Mouse (Mus musculus) 416B (cell line): Measurements from ENCODE around the gene Grap2.

ENCODE experiments used
- DNase-seq: peaks from one replicate; pipeline ENCODE4 v3.0.0; 2011; ENCODE audit warnings: low read depth

Grap2 gene

DNA sequence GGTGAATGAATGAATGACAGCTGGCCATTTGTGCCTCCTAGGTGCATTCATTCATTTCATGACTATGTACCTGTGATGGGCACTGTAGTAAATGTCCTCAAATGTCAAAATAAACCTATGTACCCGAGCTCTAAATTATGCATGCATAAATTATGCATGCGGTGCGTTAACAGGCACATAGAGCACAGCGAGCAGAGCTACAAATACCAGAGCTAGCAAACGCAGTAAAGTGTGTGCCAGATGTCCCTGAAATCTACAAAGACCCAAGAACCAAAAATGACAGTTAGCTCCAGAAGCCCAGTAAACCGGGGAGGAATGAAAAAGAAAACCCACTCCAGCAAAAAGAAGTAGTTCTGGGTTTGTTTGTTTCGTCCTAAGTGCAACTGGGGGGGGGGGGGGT is 29.1 kb downstream of the Grap2 start:
- DNase-seq = no peak

DNA sequence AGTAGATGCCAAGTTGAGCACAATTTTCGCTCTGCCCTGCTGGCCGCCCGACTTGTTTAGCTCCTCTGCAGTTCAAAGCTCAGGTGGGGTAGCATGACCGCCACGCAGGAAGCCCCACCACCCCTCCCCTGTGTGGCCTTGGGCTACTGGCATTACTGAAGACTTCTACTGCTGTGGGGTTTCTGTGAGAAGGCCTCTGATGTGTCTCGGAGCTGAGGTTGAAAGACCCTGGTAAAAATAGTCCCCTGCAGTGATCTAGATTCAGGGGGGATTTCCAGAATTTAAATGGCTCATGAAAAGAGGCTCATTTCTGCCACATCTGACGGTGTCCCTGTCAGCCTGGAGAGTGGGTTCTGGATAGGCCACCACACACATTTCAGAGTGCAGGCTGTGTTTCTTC is 30.1 kb downstream of the Grap2 start:
- DNase-seq = no peak

DNA sequence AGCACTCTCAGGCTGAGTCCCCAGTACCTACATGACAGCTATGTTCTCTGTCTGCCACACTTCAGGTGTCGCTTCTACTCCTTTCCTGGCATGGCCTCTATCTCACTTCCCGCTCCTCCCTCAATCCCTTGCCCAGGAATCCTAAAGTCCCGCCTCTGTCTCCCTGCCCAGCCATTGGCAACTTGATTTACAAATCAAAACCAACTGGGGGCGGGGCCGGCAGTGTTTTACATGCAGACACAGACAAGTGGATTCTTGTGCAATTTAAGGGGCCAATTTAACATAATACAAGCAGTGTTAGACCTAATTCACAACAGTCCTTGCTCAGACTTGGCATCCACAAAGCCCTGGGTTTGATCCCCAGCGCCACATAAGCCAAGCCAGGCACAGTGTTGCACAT is 31.6 kb downstream of the Grap2 start:
- no peak for DNase-seq

DNA sequence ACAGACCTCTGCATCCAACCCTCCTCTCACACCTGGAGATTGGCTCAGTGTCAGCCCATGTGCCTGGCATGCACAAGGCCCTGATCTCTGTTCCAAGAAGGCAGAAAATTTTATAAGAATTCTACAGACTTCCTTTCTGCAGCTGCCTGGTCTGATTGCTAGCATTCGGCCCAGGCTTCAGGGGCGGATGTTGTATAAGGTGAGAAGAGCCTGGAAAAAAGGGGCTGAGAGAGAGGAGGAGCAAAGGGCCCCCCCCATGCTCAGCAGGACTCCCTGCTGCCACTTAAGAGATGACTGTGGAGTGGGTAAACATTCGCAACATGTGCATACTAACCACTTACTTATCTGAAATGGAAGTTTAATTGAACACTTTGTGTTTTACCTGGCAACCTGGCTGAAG is 35.6 kb downstream of the Grap2 start:
- DNase-seq = no peak

DNA sequence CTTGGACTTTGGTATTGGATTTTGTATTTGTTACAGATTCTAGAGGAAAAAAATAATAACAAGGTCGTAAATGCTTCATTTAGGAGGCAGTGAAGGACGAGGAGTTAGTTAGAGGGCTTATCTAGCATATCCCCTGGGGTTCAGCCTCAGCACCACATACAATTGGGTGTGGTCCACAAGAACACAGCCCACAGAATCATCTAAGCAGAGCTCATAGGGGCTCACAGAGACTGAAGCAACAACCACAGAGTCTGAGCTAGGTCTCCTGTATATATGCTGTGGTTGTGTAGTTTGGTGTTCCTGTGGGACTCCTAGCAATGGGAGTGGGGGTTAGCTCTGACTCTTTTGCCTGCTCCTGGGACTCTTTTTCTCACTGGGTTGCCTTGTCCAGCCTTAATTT is 37.9 kb downstream of the Grap2 start:
- DNase-seq = no peak

DNA sequence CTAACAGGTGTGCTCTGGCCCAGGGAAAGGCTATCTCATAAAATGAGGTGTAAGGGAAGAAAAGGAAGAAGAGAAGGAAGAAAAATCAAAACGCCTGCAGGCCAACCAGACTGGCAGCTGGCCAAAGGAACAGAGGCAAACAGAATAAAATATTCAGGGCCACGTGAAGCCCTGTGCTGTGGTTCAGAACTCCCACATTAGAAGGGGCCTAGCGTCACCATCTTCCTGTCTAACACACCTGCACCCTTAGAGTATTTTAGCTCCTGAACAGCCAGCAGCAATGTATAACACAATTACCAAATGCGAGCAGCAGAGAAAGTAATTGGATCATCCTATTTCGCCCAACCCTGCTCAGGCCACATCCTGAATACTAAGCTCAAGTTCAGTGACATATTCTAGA is 39.1 kb downstream of the Grap2 start:
- no peak for DNase-seq

DNA sequence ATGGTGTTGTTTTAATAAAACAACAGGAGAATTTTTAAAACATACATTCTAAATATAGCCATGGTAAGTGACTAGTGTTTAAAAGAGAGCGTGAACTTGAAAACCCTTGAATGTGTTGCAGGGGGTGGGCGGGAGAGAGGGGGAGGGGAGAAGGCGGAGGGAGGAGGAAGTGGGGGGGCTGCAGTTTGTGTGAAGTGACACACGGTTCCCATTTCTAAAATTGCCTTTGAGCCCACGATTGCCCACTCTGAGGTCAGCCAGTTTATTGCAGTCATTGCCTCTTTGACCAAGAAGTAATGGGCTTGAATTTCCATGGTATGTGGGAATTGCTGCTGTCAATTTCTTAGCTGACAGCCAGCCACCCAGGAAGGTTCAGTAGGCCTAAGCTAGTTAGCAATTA is 41.5 kb downstream of the Grap2 start:
- DNase-seq = no peak

DNA sequence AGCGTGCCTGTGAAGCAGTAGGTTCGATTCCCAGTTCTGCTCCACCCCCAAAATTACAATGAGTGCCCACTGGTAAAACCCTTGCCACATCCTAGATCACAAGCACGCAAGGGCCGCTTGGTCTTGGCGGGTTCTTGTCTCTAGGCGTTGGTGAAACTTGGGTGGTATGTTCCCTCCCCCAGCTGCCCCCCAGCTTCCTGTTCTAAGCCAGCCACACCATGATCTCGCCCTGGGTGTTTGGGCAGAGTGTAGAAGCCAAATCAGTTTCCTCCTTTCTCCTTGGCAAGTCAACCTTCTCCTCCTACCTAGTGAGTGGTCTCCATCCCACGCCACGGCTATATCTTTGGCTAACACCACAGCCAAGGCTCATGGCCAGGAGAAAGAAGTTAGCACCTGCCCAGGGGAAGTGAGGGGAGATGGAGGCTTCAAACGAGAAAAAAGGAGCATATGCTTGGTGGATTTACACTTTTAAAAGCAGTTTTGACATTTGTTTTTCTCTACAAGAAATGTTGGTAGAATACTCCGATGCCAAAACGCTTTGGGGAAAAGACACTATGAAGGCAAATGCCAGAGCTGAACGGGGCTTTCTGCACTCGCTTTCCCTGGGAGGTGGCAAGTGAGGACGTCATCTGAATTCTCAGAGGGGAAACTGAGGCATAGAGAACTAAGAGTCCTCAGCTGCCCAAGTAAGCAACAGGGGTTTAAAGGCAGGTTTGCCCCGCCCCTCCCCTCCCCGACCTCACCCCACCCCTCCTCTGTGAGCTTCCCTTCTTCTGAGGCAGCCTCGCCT is 42.3 kb downstream of the Grap2 start:
- no peak for DNase-seq

DNA sequence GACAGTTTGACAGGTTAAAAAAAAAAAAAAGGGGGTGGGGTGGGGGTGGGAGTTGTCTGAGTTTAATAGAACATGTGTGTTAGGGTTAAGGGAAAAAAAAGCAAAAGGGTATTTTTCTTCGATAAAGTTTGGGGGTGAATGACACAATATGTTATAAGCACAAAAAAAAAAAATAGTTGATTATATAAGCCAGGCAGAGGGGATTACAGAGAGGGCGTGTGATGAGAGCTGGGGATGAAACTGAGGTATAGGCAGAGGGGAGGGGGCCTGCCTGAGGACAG is 42.8 kb downstream of the Grap2 start:
- DNase-seq = no peak

DNA sequence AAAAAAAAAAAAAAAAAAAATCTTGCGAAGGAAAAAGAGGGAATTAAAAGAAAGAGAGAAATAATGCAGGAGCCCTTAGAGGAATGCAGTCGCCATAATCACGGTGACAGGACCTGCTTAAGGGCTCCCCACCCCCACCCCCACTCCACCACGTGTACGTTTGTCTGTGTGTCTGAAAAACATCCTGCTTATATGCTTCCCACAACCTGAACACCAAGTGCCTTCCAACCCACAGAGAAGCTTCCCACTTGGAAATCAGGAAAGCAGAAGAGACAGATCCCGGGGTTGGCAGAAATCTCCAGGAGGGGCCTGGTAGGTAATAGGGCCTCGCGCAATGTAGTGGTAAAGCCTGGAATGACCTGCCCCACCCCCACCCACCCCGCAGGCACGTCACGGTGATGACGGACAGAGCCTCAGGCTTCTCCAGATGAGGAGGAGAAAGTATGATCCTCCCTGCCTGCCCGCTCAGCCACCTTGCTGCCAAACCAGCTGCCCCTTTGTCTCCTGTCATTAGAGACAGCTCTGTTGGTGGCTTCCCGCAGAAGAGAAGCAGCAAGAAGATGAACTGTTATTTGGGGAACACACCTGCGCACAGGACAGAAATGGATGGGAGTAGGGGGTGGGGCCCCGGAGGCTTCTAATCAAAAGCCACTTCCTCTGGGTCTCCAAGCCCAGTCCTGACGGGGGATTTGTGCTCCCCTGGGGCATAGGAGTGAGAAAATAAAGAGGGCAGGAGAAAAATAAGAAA is 43.4 kb downstream of the Grap2 start:
- DNase-seq = no peak

DNA sequence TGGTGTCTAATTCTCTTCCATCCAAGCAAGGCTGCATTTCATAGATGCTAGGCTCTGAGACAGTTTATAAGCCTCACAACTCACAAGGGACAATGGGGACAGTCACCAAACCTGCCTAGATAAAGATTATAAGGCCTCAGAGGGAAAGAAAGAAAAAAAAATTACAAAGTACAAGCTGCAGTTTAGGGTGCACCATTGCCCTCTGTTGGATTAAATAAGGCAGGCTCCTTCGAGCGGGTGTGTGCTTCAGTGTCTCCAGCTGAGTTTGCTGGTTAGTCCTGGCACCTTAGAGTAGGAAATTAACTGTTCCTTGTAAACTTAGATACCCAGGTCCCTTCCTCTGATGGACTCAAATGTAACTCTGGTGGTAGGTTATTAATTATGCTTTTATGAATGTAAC is 45.4 kb downstream of the Grap2 start:
- DNase-seq = peak; percentile 28

DNA sequence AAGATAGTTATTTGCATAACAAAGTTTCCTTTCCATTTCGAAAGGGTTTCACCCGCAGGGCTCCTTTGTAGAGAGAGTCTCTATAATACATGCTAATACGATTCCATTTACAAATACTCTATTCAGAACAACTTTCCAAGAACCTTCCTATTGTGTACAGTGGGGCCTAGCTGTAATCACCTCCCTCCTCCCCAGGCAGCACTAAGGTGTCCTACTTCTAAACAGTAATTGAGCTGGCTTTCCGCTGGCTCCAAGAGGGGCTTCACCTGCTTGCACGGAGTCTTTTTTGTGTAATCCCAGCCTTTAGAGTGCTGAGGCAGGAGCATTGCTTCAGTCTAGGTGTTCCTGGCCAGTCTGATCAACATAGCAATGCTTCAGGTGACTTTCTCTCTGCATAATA is 46.8 kb downstream of the Grap2 start:
- no peak for DNase-seq

DNA sequence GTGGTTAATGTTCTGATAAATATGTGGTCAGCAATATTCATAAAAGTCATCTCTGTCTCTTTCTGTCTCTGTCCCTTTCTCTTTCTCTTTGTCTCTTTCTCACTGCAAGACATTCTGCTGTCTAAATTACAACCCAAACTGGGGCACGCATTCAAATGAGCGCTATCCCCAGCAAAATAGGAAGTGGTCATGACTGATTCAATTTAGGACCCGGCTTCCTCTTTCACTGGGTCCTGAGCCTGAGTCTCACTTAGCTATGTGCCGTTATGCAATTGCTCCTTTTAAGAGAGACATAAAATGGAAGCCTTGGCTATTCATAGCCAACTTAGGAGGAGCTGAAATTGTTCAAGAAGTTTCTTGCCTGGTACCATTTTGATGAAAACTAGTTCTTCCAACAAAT is 47.4 kb downstream of the Grap2 start:
- DNase-seq = peak; percentile 75

DNA sequence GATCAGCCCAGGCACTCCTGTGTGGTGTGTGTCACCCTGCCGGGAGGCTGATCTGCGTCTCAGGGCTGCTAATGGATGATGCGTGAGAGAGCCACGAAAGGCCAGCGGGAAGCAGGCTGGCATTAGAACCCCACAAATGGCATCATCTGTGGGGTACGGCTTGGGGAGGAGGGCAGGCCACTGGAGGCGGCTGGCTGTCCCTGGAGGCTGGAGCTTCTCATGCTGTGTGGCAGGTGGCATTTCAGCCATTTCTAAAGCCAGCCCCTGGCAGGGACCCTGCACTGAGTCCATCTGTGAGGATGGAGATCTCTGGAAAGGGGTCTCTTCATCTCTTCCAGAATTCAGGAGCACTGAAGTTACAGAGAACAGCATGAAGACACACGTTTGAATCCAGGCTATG is 48.0 kb downstream of the Grap2 start:
- no peak for DNase-seq

DNA sequence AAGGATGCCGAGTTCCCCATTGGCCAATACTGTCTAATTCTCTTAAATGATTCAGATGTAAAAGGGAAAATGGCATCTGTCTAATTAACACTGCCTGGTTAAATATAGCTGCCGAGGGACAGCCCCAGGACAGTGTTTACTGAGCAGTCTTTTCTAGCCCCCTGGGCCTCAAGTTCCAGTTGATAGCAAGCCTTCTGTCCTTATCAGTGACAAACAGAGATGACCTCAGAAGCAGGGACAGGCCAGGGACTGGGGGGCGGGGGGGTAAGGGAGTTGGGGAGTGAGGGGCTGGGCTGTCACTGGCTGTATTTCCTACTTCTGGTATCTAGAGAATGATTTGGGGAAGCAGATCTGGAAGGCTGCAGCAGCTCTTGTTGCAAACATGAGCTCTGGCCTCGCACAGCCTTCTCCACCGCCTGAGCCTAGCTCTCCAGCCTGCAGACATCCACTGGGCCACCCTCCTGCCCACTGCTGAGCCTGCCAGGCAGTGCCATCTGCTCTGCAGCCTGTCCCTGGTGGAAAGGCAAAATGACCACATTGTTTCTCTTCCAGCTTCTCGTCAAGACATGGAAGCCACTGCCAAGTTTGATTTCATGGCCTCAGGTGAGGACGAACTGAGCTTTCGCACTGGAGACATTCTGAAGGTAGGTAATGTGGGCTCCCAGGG is 50.9 kb downstream of the Grap2 start:
- peak; percentile 56 for DNase-seq

DNA sequence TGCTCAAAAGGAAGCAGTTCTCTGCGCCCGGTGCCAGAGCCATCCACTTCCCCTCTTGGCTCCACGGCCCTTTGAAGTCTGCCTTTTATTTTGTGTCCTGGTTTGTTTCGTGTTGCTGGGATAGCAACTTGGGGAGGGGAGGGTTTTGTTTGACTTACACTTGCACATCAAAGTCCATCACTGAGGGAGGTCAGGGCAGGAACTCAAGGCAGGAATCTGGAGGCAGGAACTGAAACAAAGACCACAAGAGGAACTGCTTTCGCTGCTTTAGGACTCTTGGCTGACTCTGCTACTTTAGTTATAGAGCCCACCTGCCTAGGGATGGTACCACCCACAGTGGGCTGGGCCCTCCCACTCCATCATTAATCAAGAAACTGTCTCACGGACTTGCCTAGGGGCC is 54.1 kb downstream of the Grap2 start:
- DNase-seq = no peak

DNA sequence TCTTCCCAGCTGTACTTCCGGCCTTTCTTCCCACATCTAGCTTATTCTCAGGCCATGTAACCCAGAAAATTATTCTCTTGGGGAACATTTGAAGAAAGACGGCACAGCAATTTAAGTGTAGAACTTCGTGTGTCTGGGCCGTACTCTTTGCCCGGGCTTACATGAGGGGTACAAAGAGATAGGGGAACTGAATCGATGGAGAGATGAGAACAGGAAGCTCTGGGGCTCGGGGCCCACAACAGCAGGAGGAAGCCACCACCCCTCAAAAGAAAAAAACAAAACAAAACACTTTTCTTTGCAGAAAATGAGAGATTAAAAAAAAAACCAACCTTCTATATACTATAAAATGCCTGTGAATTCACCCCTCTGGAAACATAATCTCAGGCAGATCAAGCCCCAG is 57.8 kb downstream of the Grap2 start:
- no peak for DNase-seq

DNA sequence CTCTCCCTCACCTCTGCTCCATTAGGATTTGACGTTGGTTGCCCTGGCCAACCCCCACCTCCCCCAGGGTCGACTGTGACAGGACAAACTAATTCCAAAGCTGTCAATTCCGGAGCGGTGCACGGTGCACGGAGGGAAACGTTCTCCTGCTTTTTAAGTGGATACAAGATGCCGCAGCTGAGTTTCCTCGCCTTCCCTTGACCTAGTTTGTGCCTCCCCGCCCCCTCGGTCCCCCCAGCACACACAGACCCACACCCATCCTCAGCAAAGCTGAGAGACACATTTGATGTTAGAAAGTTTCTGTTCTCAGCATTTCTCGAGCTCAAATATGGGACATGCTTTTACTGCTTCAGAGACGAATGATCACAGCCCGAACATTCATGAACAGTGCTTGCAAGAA is 58.3 kb downstream of the Grap2 start:
- DNase-seq = no peak

DNA sequence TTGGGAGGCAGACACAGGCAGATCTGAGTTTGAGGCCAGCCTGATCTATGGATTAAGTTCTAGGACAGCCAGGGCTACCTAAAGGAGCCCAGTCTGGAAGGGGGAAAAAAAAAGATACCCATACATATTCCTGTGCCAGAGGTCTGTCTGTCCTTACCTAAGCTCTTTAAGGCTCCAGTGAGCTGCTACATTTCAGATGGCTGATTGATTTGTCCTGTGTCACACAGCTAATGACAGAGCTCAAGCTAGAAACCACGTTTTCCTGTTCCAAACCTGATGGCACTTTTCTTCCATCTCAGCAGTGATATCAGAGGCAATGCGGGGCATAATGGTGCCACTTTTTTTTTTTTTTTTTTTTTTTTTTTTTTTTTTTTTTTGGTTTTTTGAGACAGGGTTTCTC is 58.9 kb downstream of the Grap2 start:
- no peak for DNase-seq

DNA sequence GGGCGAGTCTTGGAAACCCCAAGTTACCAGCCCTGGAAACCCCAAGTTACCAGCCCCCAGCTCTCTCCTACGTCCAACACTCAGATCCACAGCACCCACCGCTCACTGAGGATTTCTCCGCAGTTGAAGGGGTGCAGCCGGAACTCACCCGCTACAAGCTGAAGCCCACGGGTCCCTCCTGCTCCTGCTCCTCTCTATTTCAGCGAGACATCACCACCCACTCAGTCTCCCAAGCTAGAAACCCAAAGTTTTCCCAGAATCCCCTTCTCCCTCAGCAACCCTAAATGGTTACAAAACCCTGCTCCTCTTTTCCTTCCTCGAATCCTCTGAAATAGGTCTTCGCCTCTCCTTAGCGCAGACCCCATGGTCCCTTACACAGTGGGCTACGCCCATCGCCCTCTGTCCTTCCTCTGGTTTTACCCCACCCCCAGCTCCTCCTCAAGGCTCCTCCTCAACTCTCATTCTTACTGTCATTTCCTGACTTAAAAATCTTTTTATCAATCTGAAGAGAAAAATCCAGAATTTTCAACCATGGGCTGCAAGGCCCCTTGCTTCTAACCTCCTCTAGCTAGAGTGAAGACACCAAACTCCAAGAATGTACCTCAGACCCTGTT is 60.0 kb downstream of the Grap2 start:
- DNase-seq = no peak

DNA sequence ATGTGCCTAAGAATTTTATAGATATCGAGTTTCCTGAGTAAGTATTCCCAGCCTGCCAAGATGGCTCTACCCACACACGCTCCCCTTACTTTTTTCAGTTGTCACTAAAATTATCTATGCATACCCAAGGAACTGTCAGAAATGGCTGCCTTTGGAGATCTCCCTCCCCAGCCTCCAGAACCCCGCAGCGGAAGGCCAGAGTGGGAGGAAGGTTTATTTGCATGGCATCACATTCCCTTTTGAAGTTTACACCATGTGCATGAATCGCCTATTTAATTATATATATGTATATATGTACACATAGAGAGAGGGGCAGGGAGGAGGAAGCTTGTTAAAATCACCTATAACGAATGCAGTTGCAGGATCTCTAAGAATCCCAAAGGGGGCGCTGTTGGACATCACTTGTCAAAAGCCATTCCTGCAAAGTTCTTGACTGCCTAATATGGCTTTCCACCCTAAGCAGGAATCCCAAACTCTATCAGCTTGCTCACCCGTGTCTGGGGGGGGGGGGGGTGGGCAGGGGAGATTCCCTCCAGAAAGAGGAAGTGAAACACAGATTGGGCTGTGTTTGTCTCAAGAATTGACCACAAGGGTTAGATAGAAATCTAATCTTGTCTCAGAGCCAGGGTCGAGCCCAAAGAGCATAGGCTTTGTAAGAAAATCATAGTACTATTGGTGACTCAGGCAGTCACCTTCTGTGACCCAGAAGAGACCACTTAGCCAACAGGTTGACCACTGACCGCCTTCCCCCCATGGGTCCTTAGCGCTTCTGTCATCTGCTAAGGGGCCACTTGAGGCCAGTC is 62.2 kb downstream of the Grap2 start:
- DNase-seq = peak; percentile 96

DNA sequence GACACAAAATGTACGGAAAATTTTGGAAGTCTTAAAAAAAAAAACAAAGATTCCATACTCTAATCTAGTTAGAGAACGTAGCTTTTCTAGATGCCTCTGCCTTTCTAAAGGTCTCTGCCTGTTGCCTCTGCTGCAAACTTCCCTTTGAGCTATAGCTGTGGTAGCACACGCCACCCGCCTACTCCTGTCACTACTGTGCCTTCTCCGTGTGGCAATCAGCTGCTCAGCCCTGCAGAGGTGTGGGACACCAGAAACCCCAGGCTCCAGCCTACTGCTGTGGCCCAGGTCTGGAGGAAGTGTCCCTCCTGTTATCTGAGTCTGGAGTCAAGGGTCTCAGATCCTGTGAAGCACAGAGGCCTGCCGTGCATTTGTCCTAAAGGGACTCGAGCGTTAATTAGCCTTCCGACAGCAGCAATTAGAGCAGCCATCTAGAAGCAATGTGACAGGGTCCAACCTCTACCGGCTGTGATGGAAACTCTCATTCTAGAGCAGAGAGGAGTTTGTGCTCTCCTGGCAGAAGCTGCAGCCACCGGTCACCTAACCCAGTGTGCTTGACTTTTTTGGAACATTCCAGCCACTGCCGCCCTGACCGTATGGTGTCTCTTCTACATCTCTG is 64.5 kb downstream of the Grap2 start:
- no peak for DNase-seq
